Mouse (Mus musculus) megakaryocyte progenitor cell, adult 5-6 weeks (primary cell): ENCODE measurements around the gene Scn1b. TPM values are rescaled to one million over a fixed set of nuclear protein-coding genes. Genes with fewer than 3 reads are reported as not detected.

Source experiments
- ATAC-seq: replicated peaks from 2 replicates; pipeline ENCODE4 v1.8.0; 2016; ENCODE audit warnings: mild to moderate bottlenecking, moderate TSS enrichment, inconsistent platforms; ENCODE audit not compliant: poor library complexity
- total RNA-seq, 2 experiments: library from RNA; stranded (forward) in 1 of 2; stranded (reverse) in 1 of 2; fragments of 157-497, 149-512 nt in 1 of 2; fragments of 200-1000 nt in 1 of 2; gene quantifications; 2 replicates each; pipeline versions ENCODE4 v1.2.3 to v1.2.4; 2015 to 2017

The Scn1b gene
- total RNA-seq, 2 experiments from 2014 or later = 0.37 TPM; not detected in 1

- no peak for ATAC-seq
Measured at GRCm38 (mm10) chr7:31149751-31150565, 23.2 kb upstream of the Scn1b start.

- ATAC-seq = no peak
Measured at GRCm38 (mm10) chr7:31149271-31149670, 22.5 kb upstream of the Scn1b start.

- ATAC-seq = peak; percentile 64
Measured at GRCm38 (mm10) chr7:31148756-31149155, 22.0 kb upstream of the Scn1b start.

GRCm38 (mm10) chr7:31148086-31148485, 21.3 kb upstream of the Scn1b start:
- peak; percentile 15; the same call in 1 of the 2 replicates for ATAC-seq

GRCm38 (mm10) chr7:31145596-31146160, 18.9 kb upstream of the Scn1b start:
- no peak for ATAC-seq

- ATAC-seq = no peak
Measured at GRCm38 (mm10) chr7:31144886-31145285, 18.1 kb upstream of the Scn1b start.

- no peak for ATAC-seq
Measured at GRCm38 (mm10) chr7:31140941-31141340, 14.1 kb upstream of the Scn1b start.

- ATAC-seq = no peak
Measured at GRCm38 (mm10) chr7:31140302-31140701, 13.5 kb upstream of the Scn1b start.

GRCm38 (mm10) chr7:31139765-31140164, 13.0 kb upstream of the Scn1b start:
- peak; percentile 96 for ATAC-seq

GRCm38 (mm10) chr7:31135717-31136116, 8.9 kb upstream of the Scn1b start:
- no peak for ATAC-seq

GRCm38 (mm10) chr7:31131866-31132265, 5.1 kb upstream of the Scn1b start:
- ATAC-seq = no peak

GRCm38 (mm10) chr7:31130841-31131240, 4.0 kb upstream of the Scn1b start:
- peak; percentile 89 for ATAC-seq

GRCm38 (mm10) chr7:31130197-31130596, 3.4 kb upstream of the Scn1b start:
- ATAC-seq = no peak

GRCm38 (mm10) chr7:31128157-31128705, 1.4 kb upstream of the Scn1b start:
- no peak for ATAC-seq

GRCm38 (mm10) chr7:31126211-31126751, 522 bp downstream of the Scn1b start:
- ATAC-seq = no peak

GRCm38 (mm10) chr7:31125116-31125515, 1.7 kb downstream of the Scn1b start:
- peak; percentile 7; the same call in 1 of the 2 replicates for ATAC-seq

GRCm38 (mm10) chr7:31124381-31124780, 2.4 kb downstream of the Scn1b start:
- no peak for ATAC-seq

GRCm38 (mm10) chr7:31123697-31124096, 3.1 kb downstream of the Scn1b start:
- no peak for ATAC-seq

- ATAC-seq = no peak
Measured at GRCm38 (mm10) chr7:31122641-31123631, 3.9 kb downstream of the Scn1b start.

- ATAC-seq = no peak
Measured at GRCm38 (mm10) chr7:31119556-31119955, 7.2 kb downstream of the Scn1b start.

- no peak for ATAC-seq
Measured at GRCm38 (mm10) chr7:31118486-31118885, 8.3 kb downstream of the Scn1b start.
